31 mouse cellular contexts compared by ENCODE assay signal in the genomic region with DNA sequence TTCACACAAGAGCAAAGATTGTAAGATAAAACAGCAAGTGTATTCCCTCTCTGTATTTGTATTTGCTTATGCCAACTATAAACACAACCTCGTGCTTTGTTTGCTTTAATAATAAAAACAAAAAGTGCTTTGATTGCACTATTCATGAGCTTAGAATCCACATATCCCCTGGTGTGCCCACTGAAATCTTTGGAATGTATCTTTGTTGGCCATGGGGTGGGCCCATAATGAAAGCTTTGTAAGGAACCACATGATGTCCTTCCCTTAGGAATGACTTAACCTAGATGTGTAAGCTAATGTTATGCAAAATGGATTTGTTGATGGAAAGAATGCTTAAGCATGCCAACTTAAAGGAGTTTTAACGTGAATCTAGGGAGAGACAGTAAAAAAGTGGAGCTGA.
DNase-seq lines count a peak whose midpoint lies in the region; ATAC-seq lines count a peak whose summit lies in the region.
"Had no signal": no experiment of that assay in that cellular context is flagged by ENCODE, and none has a peak within 500 bp of the region (broad histone marks: within the 10 kb centered on the region; RNA-seq: fewer than 3 reads in every experiment).

No protein-coding gene starts in this region.

- no peak for DNase-seq in forebrain, embryonic 11.5 days (ENCODE audit: low spot score)
- DNase-seq in retina, postnatal 1 day, result peak; percentile 15
- no peak for DNase-seq in retina, embryonic 14.5 days (ENCODE audit: low spot score)
- no peak for DNase-seq in kidney, adult 9 months
- DNase-seq in kidney, postnatal 36 days, result no peak
- no peak for DNase-seq in layer of hippocampus, adult 9-10 months (ENCODE audit: low spot score)
- DNase-seq: adrenal gland, adult 8-10 months; cerebellum, adult 11 months; cerebellum, adult 9-10 months; embryo, embryonic 11 days; gastrocnemius, postnatal 36 days; heart, adult 18-20 months; heart, postnatal 4 days; kidney, adult 11 months; kidney, postnatal 25 days; left cerebral cortex, postnatal 4 days; liver, postnatal 0 days; lung, postnatal 36 days; thymus, adult 2 months; thymus, postnatal 36 days had no signal

- H3K9ac ChIP-seq in forebrain, embryonic 11.5 days (ENCODE audit: low read length), result no peak overlapping the region
- no peak overlapping the region for H3K9ac ChIP-seq in forebrain, embryonic 12.5 days
- no peak overlapping the region for H3K9ac ChIP-seq in hindbrain, embryonic 13.5 days
- H3K9ac ChIP-seq: embryonic facial prominence, embryonic 12.5 days; kidney, embryonic 15.5 days; liver, embryonic 12.5 days; liver, postnatal 0 days; midbrain, embryonic 12.5 days had no signal

- H3K36me3 ChIP-seq in forebrain, embryonic 11.5 days (ENCODE audit: control insufficient read depth, insufficient read depth, low read length), result no peaks in the 10 kb centered on the region
- no peaks in the 10 kb centered on the region for H3K36me3 ChIP-seq in forebrain, embryonic 12.5 days (replicated peaks)
- H3K36me3 ChIP-seq in hindbrain, embryonic 13.5 days, result no peaks in the 10 kb centered on the region
- H3K36me3 ChIP-seq: embryonic facial prominence, embryonic 12.5 days; forebrain, embryonic 10.5 days; kidney, embryonic 15.5 days; liver, embryonic 12.5 days; midbrain, embryonic 12.5 days had no signal

- H3K4me3 ChIP-seq in forebrain, embryonic 11.5 days (ENCODE audit: low read depth, low read length), result no peak overlapping the region
- H3K4me3 ChIP-seq in forebrain, embryonic 12.5 days (replicated peaks), result no peak overlapping the region
- no peak overlapping the region for H3K4me3 ChIP-seq in hindbrain, embryonic 13.5 days
- H3K4me3 ChIP-seq: embryonic facial prominence, embryonic 12.5 days; forebrain, embryonic 10.5 days; kidney, embryonic 15.5 days; layer of hippocampus, adult 2 months; liver, embryonic 12.5 days; midbrain, embryonic 12.5 days had no signal

- no peaks in the 10 kb centered on the region for H3K9me3 ChIP-seq in forebrain, embryonic 11.5 days (ENCODE audit: control insufficient read depth, low read length)
- H3K9me3 ChIP-seq in forebrain, embryonic 12.5 days, result no peaks in the 10 kb centered on the region
- H3K9me3 ChIP-seq in hindbrain, embryonic 13.5 days, result no peaks in the 10 kb centered on the region
- H3K9me3 ChIP-seq: embryonic facial prominence, embryonic 12.5 days; kidney, embryonic 15.5 days; liver, embryonic 12.5 days; midbrain, embryonic 12.5 days had no signal

- no peak overlapping the region for H3K27ac ChIP-seq in forebrain, embryonic 11.5 days (ENCODE audit: low read depth, low read length)
- no peak overlapping the region for H3K27ac ChIP-seq in forebrain, embryonic 12.5 days
- no peak overlapping the region for H3K27ac ChIP-seq in hindbrain, embryonic 13.5 days
- H3K27ac ChIP-seq: embryonic facial prominence, embryonic 12.5 days; forebrain, embryonic 10.5 days; kidney, embryonic 15.5 days; layer of hippocampus, adult 2 months; liver, embryonic 12.5 days; midbrain, embryonic 12.5 days had no signal

- no peaks in the 10 kb centered on the region for H3K4me1 ChIP-seq in forebrain, embryonic 11.5 days (replicated peaks; ENCODE audit: control insufficient read depth, insufficient read depth, low read length)
- H3K4me1 ChIP-seq in forebrain, embryonic 12.5 days, result 0 out of 2 replicates have a peak, but pooled peaks cover 6% of the 10 kb centered on the region
- H3K4me1 ChIP-seq in hindbrain, embryonic 13.5 days (replicated peaks), result 0 out of 2 replicates have a peak, but pooled peaks cover 2% of the 10 kb centered on the region
- H3K4me1 ChIP-seq: embryonic facial prominence, embryonic 12.5 days; kidney, embryonic 15.5 days; liver, embryonic 12.5 days had no signal

- 10% methylated on average over 2 of the region's 2 CpGs for WGBS in forebrain, embryonic 11.5 days
- WGBS in forebrain, embryonic 12.5 days, result 11% methylated on average over 2 of the region's 2 CpGs
- 7% methylated on average over 2 of the region's 2 CpGs for WGBS in hindbrain, embryonic 13.5 days

- H3K27me3 ChIP-seq in forebrain, embryonic 11.5 days (ENCODE audit: control insufficient read depth, insufficient read depth, low read length), result no peaks in the 10 kb centered on the region
- no peaks in the 10 kb centered on the region for H3K27me3 ChIP-seq in forebrain, embryonic 12.5 days
- H3K27me3 ChIP-seq in hindbrain, embryonic 13.5 days, result no peaks in the 10 kb centered on the region
- H3K27me3 ChIP-seq: CH12.LX; embryonic facial prominence, embryonic 12.5 days; kidney, embryonic 15.5 days; liver, embryonic 12.5 days; midbrain, embryonic 12.5 days had no signal

- peak; percentile 68; the same call in 1 of the 2 replicates for ATAC-seq in forebrain, embryonic 11.5 days (replicated peaks; ENCODE audit: low FRiP score)
- no peak for ATAC-seq in forebrain, embryonic 12.5 days (ENCODE audit: low FRiP score)
- peak; percentile 71; the same call in 1 of the 2 replicates for ATAC-seq in hindbrain, embryonic 13.5 days (ENCODE audit: low FRiP score)
- ATAC-seq: inflammation-experienced regulatory T-cells, adult 6 months; liver, embryonic 12.5 days; liver, postnatal 0 days had no signal

- no peak overlapping the region for H3K4me2 ChIP-seq in forebrain, embryonic 11.5 days (ENCODE audit: low read depth, low read length, severe bottlenecking)
- no peak overlapping the region for H3K4me2 ChIP-seq in forebrain, embryonic 12.5 days
- no peak overlapping the region for H3K4me2 ChIP-seq in hindbrain, embryonic 13.5 days
- H3K4me2 ChIP-seq: embryonic facial prominence, embryonic 12.5 days; heart, embryonic 11.5 days; kidney, embryonic 15.5 days; liver, embryonic 12.5 days; midbrain, embryonic 12.5 days had no signal
